Mouse (Mus musculus): Measurements from ENCODE around the gene Tnfrsf4.

The Tnfrsf4 gene

GRCm38 (mm10) chr4:156028580-156028979, 14.9 kb downstream of the Tnfrsf4 start:
- DNase-seq (ENCODE audit: low read depth, low spot score) = no peak

GRCm38 (mm10) chr4:156030651-156031118, 17.0 kb downstream of the Tnfrsf4 start:
- no peak for DNase-seq (ENCODE audit: low read depth, low spot score)

GRCm38 (mm10) chr4:156031255-156031592, 17.6 kb downstream of the Tnfrsf4 start:
- DNase-seq (ENCODE audit: low read depth, low spot score) = no peak

- peak; percentile 83 for DNase-seq (ENCODE audit: low read depth, low spot score)
These were observed 18.1 kb downstream of the Tnfrsf4 start for GRCm38 (mm10) chr4:156031593-156032391.

- DNase-seq (ENCODE audit: low read depth, low spot score) = no peak
These were observed 19.2 kb downstream of the Tnfrsf4 start for GRCm38 (mm10) chr4:156032856-156033255.

- peak; percentile 55 for DNase-seq (ENCODE audit: low read depth, low spot score)
These were observed 20.0 kb downstream of the Tnfrsf4 start for GRCm38 (mm10) chr4:156033476-156034119.

GRCm38 (mm10) chr4:156034301-156034700, 20.7 kb downstream of the Tnfrsf4 start:
- DNase-seq (ENCODE audit: low read depth, low spot score) = no peak

GRCm38 (mm10) chr4:156034901-156035300, 21.3 kb downstream of the Tnfrsf4 start:
- no peak for DNase-seq (ENCODE audit: low read depth, low spot score)

GRCm38 (mm10) chr4:156044754-156045153, 31.1 kb downstream of the Tnfrsf4 start:
- no peak for DNase-seq (ENCODE audit: low read depth, low spot score)

- no peak for DNase-seq (ENCODE audit: low read depth, low spot score)
These were observed 36.1 kb downstream of the Tnfrsf4 start for GRCm38 (mm10) chr4:156049779-156050178.

- no peak for DNase-seq (ENCODE audit: low read depth, low spot score)
These were observed 36.8 kb downstream of the Tnfrsf4 start for GRCm38 (mm10) chr4:156050391-156050980.

- DNase-seq (ENCODE audit: low read depth, low spot score) = no peak
These were observed 39.5 kb downstream of the Tnfrsf4 start for GRCm38 (mm10) chr4:156053113-156053512.

- no peak for DNase-seq (ENCODE audit: low read depth, low spot score)
These were observed 40.5 kb downstream of the Tnfrsf4 start for GRCm38 (mm10) chr4:156054130-156054529.

- DNase-seq (ENCODE audit: low read depth, low spot score) = no peak
These were observed 41.0 kb downstream of the Tnfrsf4 start for GRCm38 (mm10) chr4:156054606-156055005.

- DNase-seq (ENCODE audit: low read depth, low spot score) = no peak
These were observed 41.5 kb downstream of the Tnfrsf4 start for GRCm38 (mm10) chr4:156055173-156055572.

GRCm38 (mm10) chr4:156057702-156058101, 44.1 kb downstream of the Tnfrsf4 start:
- no peak for DNase-seq (ENCODE audit: low read depth, low spot score)

- no peak for DNase-seq (ENCODE audit: low read depth, low spot score)
These were observed 45.2 kb downstream of the Tnfrsf4 start for GRCm38 (mm10) chr4:156058826-156059225.

GRCm38 (mm10) chr4:156059261-156059660, 45.6 kb downstream of the Tnfrsf4 start, which contains the start of gene Ttll10:
TSS of gene Ttll10 (minus strand) at chr4:156059414.
- no peak for DNase-seq (ENCODE audit: low read depth, low spot score)

- DNase-seq (ENCODE audit: low read depth, low spot score) = no peak
These were observed 46.1 kb downstream of the Tnfrsf4 start for GRCm38 (mm10) chr4:156059713-156060112.

GRCm38 (mm10) chr4:156063861-156064509, 50.3 kb downstream of the Tnfrsf4 start:
- DNase-seq (ENCODE audit: low read depth, low spot score) = no peak

- DNase-seq (ENCODE audit: low read depth, low spot score) = peak; percentile 43
These were observed 50.9 kb downstream of the Tnfrsf4 start for GRCm38 (mm10) chr4:156064510-156064897.
